Mouse (Mus musculus) left cerebral cortex, adult 2 months (tissue): ENCODE measurements around the gene Pcca. TPM values are rescaled to one million over a fixed set of nuclear protein-coding genes. Genes with fewer than 3 reads are reported as not detected.

Source experiments
- DNase-seq, 2 experiments: peaks; one replicate each; pipeline ENCODE4 v3.0.0; 2021 to 2022; ENCODE audit warnings: low spot score in 2 of 2, mixed read lengths in 1 of 2; ENCODE audit errors: extremely low spot score in 1 of 2
- H3K27ac ChIP-seq: fragments of 200-600 bp; 2 replicates; pipeline ENCODE4 v1.8.1; 2022
- H3K4me3 ChIP-seq: fragments of 200-600 bp; 2 replicates; pipeline ENCODE4 v1.8.1; 2022
- CTCF ChIP-seq: fragments of 200-600 bp; IDR thresholded peaks from 2 replicates; pipeline ENCODE4 v1.8.1; 2022; ENCODE audit warnings: antibody characterized with exemption, mild to moderate bottlenecking, moderate library complexity
- intact Hi-C: fragments of 180-260 bp; cut with DNase I; formaldehyde crosslinking; loops from one replicate; pipeline ENCODE4 v1.15.1; 2025
- long read RNA-seq, 2 experiments: library from polyadenylated mRNA; stranded (forward); transcript quantifications; one replicate each; pipeline ENCODE4 v2.0.0; 2021; ENCODE audit warnings: borderline mapping rate in 2 of 2
- total RNA-seq, 2 experiments: library from RNA; stranded (reverse); gene quantifications; 2 replicates each; pipeline ENCODE4 v1.2.3; 2021

Pcca gene
- 10 to 100 TPM; 30.2 to 36.2 TPM for total RNA-seq
- long read RNA-seq, experiment 1, transcript Pcca-201 (24 exons, 2,592 nt), result major isoform, 13 of 21 reads
- long read RNA-seq, experiment 1, partial matches to known transcripts, result 2 of 21 reads
- long read RNA-seq, experiment 1, other reads (novel, unspliced or antisense), result 6 of 21 reads
- long read RNA-seq, experiment 2, transcript Pcca-201 (24 exons, 2,592 nt), result major isoform, 12 of 20 reads
- long read RNA-seq, experiment 2, partial matches to known transcripts, result 2 of 20 reads
- long read RNA-seq, experiment 2, other reads (novel, unspliced or antisense), result 6 of 20 reads

DNA sequence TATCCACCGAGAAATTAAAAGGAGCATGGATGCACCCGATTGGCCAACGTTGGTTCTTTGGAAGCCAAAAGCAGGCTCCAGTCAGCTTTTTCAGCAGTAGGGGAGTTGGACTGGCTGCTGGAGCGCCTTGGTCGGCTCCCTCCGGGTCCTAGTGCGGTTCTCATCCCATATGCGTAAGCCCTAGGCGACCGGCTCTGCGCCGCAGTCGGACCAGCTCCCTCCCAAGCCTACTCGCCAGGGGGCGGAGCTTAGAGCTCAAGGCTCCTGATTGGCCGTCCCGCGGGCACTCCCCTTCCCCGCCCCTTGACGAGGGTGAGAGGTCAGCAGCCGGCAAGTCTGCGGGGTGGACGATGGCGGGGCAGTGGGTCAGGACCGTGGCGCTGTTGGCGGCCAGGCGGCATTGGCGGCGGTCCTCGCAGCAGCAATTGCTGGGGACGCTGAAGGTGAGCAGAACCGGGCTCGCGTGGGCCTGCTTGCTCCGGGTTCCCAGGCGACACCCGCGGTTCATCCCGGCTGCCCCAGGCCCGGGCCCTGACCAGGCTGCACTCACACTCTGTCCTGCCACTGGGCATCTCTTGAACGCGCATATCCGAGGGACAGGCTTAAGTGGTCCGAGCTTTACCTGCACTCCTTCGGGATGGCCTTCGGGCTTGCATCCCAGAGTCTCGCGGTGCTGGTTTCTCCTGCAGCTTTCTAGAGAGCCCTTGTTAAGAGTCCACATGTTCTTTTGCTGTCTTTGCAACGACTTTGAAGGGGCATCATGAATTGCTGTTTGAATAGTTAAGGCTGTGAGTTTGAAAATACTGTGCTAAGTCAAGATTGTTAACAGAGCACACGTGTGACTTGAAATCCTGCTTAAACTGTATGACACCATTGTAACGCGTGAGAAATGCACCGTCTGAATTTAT lies at the start of gene Pcca:
Pcca (plus strand) TSS at position 308 of the 908 bp plus-strand sequence.
- TF ChIP-seq CTCF, result no peak; the same call in 1 of the 2 replicates
- H3K27ac ChIP-seq, result peak within 1 kb of the TSS; percentile 65
- H3K4me3 ChIP-seq, result peak within 1 kb of the TSS; percentile 73
- DNase-seq, result peak; percentile 95 to 97
- intact Hi-C loops, result loop anchor here (5.0 kb wide), 1 partner anchor 343 kb away; no protein-coding TSS in a partner anchor

DNA sequence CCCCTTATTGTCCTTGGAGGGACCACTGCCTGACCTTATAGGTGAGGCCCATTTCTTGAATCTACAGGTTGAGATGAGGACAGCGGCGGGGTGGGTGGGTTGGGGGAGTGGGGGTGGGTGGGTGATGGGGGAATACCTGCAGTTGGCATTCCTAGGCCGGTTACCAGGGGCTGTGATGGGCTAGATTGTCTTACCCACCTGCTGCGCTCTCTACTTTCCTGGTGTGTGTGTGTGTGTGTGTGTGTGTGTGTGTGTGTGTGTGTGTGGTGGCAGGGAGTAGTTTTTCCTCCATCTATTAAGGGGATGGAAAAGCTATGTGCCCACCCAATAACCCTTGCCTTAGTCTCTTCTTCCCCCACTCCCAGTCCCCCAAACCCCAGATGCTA lies 49.7 kb upstream of the Pcca start:
- TF ChIP-seq CTCF, result no peak
- Histone ChIP-seq H3K4me3 (no peak overlapping the region), H3K27ac (peak overlapping the region; percentile 65; the same call in 1 of the 2 replicates)
- intact Hi-C loops, result loop anchor here (5.0 kb wide), 1 partner anchor 393 kb away; no protein-coding TSS in a partner anchor
- DNase-seq, result no peak

DNA sequence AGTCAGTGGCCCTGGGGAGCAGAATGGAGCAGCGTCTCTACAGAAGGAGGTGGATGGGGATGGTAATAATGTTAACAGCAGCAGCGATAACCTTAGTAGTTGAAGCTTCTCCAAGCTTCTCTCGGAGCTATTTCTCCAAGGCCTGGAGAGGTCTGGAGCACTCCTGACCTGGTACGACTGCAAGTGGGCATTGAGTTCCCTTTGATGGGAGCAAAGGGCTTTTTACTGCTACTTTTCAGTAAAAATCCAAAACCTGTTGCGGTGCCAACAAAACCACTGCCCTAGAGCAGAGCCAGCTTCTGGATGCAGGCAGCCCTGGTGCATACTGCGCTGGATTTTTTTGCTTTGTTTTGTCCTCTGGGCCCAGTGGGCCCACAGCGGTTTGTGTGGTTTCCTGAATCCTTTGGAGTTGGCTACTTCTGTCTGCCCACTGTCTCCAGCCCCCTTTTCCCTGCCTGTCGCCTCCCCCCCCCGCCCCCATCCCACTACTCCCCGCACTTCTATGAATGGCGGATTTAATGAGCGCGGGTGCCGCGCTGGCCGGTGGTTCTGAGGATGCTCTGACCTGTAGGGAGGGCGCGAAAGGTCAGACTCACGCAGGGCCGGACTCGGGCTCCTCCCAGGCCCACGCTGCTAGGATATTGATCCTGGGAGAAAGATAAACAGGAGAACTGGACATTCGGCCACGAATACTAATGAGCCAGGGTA lies 49.1 kb upstream of the Pcca start:
- no peak for TF ChIP-seq CTCF
- no peak for DNase-seq
- intact Hi-C loops, result loop anchor here (5.0 kb wide), 1 partner anchor 392 kb away; no protein-coding TSS in a partner anchor
- peak overlapping the region; percentile 65 for H3K27ac ChIP-seq
- no peak overlapping the region for H3K4me3 ChIP-seq

DNA sequence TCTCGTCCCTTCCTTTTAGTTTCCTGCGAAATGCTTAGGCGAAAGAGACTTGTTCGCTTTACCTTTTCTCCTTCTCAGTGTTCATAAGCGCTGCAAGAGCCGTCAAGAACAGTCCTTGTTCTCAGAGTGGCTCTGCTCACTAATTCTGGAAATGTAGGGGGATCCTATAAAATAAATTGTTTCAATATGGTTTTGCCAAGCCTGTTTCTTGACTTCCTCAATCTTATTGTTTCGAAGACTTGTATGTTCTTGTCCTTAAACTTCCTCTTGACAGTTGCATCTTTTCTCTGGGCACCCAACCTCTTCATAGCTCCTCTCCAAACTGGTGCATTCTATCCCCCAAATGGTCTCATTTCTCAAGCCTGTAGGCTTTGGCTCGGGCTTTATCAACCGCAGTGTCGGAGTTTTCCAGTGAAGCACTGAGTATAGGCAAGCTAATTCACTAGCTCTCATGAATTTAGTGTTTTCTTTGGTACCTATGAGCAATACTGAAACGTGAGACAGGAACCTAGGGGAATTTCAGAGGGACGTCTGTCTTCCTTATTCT lies 48.4 kb upstream of the Pcca start:
- intact Hi-C loops, result no loop called here
- no peak for DNase-seq
- H3K27ac ChIP-seq, result peak overlapping the region; percentile 65
- H3K4me3 ChIP-seq, result no peak overlapping the region
- no peak for TF ChIP-seq CTCF

DNA sequence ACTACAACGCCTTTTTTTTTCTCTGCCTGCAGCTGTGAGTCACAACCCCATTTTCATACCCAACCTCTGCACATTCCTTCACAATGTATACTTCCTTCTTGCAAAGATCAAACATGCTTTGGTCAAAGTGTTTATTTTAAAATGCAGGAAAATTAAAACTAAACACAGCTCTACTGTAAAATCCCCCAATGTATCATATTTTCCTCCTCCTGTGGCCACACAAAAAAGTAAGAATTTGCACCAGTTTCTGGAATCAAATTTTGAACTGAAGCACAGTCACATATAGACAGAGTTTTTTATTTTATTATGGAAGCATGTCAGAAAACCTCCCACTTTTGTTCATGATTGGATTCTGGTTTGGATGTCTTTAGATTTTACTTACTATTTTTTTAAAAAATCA lies 47.5 kb upstream of the Pcca start:
- no peak for DNase-seq
- Histone ChIP-seq H3K27ac (peak overlapping the region; percentile 46; the same call in 1 of the 2 replicates), H3K4me3 (no peak overlapping the region)
- intact Hi-C loops, result no loop called here
- no peak for TF ChIP-seq CTCF

DNA sequence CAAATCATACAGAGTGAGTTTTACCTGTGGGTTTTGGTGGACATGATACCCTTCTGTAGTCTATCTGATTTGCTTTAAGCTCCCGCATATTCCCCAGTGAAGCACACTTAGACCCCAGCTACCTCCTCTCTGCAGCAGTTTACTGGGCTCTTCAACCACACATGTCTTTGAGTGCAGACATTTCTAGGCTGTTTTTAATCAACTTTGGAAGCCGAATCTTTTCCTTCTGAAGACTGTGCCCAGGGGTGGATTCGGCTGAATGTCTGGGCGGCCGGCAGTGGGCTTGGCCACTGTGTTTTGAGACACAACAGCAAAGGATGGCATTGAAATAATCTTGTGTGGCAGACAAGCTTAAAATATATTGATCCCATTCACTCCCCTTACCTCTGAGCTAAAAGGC lies 46.8 kb upstream of the Pcca start:
- no peak for TF ChIP-seq CTCF
- intact Hi-C loops, result no loop called here
- Histone ChIP-seq H3K27ac (peak overlapping the region; percentile 6; the same call in 1 of the 2 replicates), H3K4me3 (no peak overlapping the region)
- no peak for DNase-seq

DNA sequence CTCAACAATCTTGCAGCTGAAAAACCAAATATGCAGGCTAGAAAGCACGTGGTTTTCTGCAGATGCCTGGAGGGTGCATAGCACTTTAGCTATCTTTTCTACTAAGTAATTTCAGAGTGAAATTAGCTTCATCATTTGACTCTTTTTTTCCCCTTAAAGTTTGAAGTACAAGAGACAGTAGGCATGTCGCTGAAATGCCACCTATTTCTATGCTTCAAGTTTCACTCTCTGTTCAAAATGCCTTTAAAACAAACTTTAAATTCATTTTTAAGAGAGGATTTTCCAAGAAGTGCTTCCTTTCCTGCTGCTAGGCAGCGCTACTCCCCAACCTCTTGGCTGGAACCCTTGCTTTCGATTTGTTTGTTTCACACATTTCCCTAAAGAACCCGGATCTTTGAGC lies 45.1 kb upstream of the Pcca start:
- no peak for DNase-seq
- Histone ChIP-seq H3K27ac (peak overlapping the region; percentile 29; the same call in 1 of the 2 replicates), H3K4me3 (peak overlapping the region; percentile 1; the same call in 1 of the 2 replicates)
- intact Hi-C loops, result no loop called here
- no peak for TF ChIP-seq CTCF

DNA sequence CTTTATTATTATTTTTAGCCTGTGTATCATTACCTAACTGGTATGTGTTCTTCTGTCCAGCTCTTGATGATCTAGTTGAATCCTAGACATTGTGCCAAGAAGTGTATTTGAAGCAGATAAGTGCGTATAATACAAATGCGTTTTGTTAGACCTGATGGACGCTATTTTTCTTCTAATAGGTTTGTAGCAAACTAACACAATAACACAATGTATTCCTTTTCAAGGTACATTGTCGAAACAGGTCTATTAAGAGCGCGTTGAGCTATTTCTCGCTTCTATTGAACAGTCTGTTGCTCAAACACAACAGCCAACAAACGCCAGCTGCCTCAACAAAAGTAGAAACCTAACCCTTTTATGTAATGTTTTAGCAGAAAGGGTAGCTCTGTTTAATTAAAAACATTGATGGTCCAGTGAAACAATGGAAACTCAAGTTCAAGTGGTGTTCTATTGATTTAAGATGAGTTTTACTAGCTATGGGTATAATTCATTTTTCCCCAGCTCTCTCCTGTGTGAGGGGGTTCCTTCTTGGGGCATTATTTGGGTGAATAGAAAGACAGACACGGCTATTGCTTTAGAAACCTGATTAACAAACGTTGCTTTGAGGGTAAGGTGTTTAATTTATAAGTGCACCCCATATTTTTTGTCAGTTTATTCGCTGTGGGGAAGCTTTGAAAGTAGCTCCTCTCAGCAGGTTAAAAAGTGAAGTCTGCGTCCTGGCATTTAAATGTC lies 44.3 kb upstream of the Pcca start:
- DNase-seq, result no peak
- intact Hi-C loops, result no loop called here
- peak overlapping the region; percentile 9; the same call in 1 of the 2 replicates for H3K27ac ChIP-seq
- no peak for TF ChIP-seq CTCF
- peak overlapping the region; percentile 1 for H3K4me3 ChIP-seq

DNA sequence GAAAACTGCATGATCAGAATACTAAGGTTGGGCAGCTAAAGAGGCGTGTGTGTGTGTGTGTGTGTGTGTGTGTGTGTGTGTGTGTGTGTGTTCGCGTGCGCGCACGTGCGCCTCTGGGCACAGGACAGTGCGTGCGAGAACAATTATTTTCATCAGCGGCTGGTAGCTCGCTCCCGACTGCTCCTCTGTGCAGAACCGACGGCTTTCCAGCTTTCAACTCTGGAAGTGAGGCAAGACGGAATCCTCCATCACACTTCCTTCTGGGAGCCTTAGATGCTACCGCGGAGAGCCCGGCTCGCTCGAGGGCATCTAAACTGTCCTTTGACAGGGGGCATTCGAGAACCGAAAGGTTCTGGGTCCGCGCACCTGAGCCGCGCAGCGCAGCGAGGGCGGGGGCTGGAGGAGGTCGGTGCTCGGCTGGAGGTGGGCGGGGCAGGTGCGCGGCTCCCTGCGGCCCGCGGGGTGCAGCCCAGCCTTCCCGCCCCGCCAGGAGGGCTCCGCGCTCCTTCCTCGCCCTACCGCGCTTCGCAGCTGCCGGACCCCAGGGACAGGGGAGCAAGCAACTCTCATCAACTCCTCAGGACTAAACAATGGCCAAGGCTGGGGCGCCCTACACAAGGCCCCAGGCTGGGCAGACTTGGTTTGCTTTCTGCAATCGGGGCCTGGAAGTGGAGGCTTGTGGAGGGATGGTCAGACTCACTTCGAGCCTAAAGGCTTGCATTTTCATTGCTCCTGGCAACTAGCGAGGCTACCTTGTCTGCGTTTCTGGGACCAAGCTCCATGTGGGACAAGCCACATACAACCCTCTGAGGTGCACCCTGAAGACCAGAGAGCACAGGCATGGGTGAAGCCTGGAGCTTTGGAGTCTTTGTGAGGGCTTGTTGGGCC lies 43.4 kb upstream of the Pcca start, which contains the start of gene Gm10837:
Gm10837 (plus strand) TSS at position 146 of the 888 bp plus-strand sequence.
- TF ChIP-seq CTCF, result no peak
- peak within 1 kb of the TSS; percentile 35 for H3K4me3 ChIP-seq
- intact Hi-C loops, result no loop called here
- no peak for DNase-seq
- peak within 1 kb of the TSS; percentile 75 for H3K27ac ChIP-seq

DNA sequence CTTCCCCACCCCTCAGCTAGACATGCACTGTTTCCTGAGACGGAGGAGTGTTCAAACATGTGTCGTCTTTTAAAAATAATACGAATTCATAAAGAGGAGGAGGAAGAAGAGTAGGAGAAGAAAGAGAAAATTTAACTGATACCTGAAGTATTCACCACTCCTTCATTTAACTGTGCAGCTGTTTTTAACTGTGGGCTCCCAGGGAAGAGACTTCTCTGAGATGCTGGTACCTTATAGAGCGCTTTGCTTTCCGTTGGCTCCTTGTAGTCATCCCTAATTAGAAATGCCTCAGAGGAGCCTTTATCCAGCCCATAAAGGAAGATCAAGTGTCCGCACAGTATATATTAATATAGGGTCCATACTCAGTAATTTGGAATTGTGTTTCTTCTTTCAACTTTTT lies 42.6 kb upstream of the Pcca start:
- intact Hi-C loops, result no loop called here
- Histone ChIP-seq H3K4me3 (no peak overlapping the region), H3K27ac (no peak overlapping the region; the same call in 1 of the 2 replicates)
- no peak for DNase-seq
- TF ChIP-seq CTCF, result no peak
